In the genomic region with DNA sequence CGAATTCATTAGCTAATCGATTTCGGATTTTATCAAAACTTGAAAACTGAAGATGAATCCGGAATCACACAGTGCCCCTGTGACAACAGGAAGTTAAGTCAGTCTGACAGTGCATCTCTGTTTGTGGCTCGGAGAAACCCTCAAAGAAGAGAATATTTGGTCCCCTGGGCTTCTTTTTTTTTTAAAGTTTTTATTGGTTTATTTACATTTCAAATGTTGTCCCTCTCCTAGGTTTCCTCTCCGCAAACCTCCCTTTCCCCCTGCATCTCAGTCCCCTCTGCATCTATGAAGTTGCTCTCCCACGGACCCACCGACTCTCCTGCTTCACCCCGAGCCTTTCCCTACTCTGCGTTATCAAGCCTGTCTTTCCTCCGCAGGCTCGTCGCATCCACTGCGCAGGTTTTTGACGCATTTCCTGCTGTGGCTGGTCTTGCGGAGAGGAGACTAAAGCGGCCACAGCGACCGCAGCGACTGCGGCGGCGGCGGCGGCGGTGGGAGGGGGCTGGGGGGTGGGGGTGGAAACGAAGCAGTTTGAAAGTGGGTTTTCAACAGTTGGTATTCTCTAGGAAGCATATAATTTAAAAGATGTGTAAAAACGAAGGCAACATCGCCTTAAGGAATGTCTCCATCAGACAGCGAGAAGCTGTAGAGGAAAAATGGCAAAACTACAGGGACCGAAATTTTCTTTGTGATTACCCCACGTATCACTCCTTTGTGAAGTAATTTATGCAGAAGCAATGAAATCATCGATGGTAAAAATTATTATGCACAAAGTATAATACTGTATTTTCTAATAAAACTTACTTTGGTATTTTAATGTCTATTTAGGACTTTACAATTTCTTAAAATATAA, we compare ENCODE assay signal across 8 mouse cellular contexts.
DNase-seq lines count a peak whose midpoint lies in the region; ATAC-seq and TF ChIP-seq lines count a peak whose summit lies in the region.
"Not testable (repeated sequence)": the region's sequence is repeated elsewhere in the genome, so short reads cannot be mapped to it uniquely, and the experiment has no call there.

No protein-coding gene starts in this region.

- H3K9me3 ChIP-seq in G1E (replicated peaks); forebrain, embryonic 12.5 days; heart, embryonic 16.5 days (replicated peaks; ENCODE audit: control insufficient read depth, low read length); kidney, postnatal 0 days (replicated peaks; ENCODE audit: low read length); limb, embryonic 12.5 days; midbrain, embryonic 11.5 days (ENCODE audit: control insufficient read depth, low read length): not testable (repeated sequence)

- not testable (repeated sequence) for H3K36me3 ChIP-seq in G1E (replicated peaks); forebrain, embryonic 12.5 days (replicated peaks); heart, embryonic 16.5 days (ENCODE audit: control insufficient read depth, insufficient read depth); kidney, postnatal 0 days (ENCODE audit: insufficient read depth, low read length); limb, embryonic 12.5 days; midbrain, embryonic 11.5 days (ENCODE audit: control insufficient read depth, insufficient read depth, low read length)

- DNase-seq in G1E (ENCODE audit: low spot score), result peak; percentile 11
- peak; percentile 63 to 72 for DNase-seq in cerebellum, adult 18-20 months
- DNase-seq in kidney, postnatal 0 days (ENCODE audit: low spot score), result peak; percentile 73
- DNase-seq in midbrain, embryonic 11.5 days (ENCODE audit: low spot score, missing footprints), result peak; percentile 95
- DNase-seq in right cerebral cortex, postnatal 25 days, result peak; percentile 46

- not testable (repeated sequence) for H3K9ac ChIP-seq in forebrain, embryonic 12.5 days; heart, embryonic 16.5 days (ENCODE audit: low read length); kidney, postnatal 0 days (ENCODE audit: low read depth, low read length)
- 0 out of 2 replicates have a peak overlapping the region, but pooled peaks have one; percentile 23 for H3K9ac ChIP-seq in limb, embryonic 12.5 days (replicated peaks)
- H3K9ac ChIP-seq in midbrain, embryonic 11.5 days (ENCODE audit: low read length), result 0 out of 2 replicates have a peak overlapping the region, but pooled peaks have one; percentile 40

- peak overlapping the region; percentile 69 for H3K4me3 ChIP-seq in G1E (ENCODE audit: low read depth, low read length)
- peak overlapping the region; percentile 40 for H3K4me3 ChIP-seq in forebrain, embryonic 12.5 days (replicated peaks)
- peak overlapping the region; percentile 48 for H3K4me3 ChIP-seq in heart, embryonic 16.5 days (ENCODE audit: low read length)
- peak overlapping the region; percentile 27 for H3K4me3 ChIP-seq in kidney, postnatal 0 days (replicated peaks; ENCODE audit: low read depth, low read length)
- H3K4me3 ChIP-seq in limb, embryonic 12.5 days (replicated peaks), result peak overlapping the region; percentile 38
- H3K4me3 ChIP-seq in midbrain, embryonic 11.5 days (ENCODE audit: low read depth, low read length), result peak overlapping the region; percentile 30

- 13% methylated on average over 33 of the region's 33 CpGs for WGBS in forebrain, embryonic 12.5 days
- WGBS in heart, embryonic 16.5 days, result 6% methylated on average over 33 of the region's 33 CpGs
- WGBS in kidney, postnatal 0 days, result 13% methylated on average over 33 of the region's 33 CpGs
- 11% methylated on average over 33 of the region's 33 CpGs for WGBS in limb, embryonic 12.5 days
- 12% methylated on average over 33 of the region's 33 CpGs for WGBS in midbrain, embryonic 11.5 days

- ATAC-seq in G1E (ENCODE audit: extremely low read depth, insufficient number of reproducible peaks, low FRiP score, poor library complexity, severe bottlenecking), result peak; percentile 95
- peak; percentile 97 for ATAC-seq in forebrain, embryonic 12.5 days (ENCODE audit: low FRiP score)
- not testable (repeated sequence) for ATAC-seq in heart, embryonic 16.5 days (replicated peaks; ENCODE audit: extremely low read depth, insufficient read depth, low FRiP score)
- ATAC-seq in kidney, postnatal 0 days (replicated peaks; ENCODE audit: low FRiP score, low read depth), result peak; percentile 77
- peak; percentile 82; the same call in 1 of the 2 replicates for ATAC-seq in limb, embryonic 12.5 days (ENCODE audit: insufficient number of reproducible peaks, insufficient read depth, low FRiP score, low TSS enrichment, low read depth)
- peak; percentile 97 for ATAC-seq in midbrain, embryonic 11.5 days (ENCODE audit: low FRiP score)

- peak overlapping the region; percentile 34 for H3K4me2 ChIP-seq in forebrain, embryonic 12.5 days
- peak overlapping the region; percentile 65 for H3K4me2 ChIP-seq in heart, embryonic 16.5 days (ENCODE audit: low read depth, low read length)
- H3K4me2 ChIP-seq in kidney, postnatal 0 days (ENCODE audit: low read length), result peak overlapping the region; percentile 47
- peak overlapping the region; percentile 39 for H3K4me2 ChIP-seq in limb, embryonic 12.5 days
- peak overlapping the region; percentile 29; the same call in 1 of the 2 replicates for H3K4me2 ChIP-seq in midbrain, embryonic 11.5 days

- H3K27me3 ChIP-seq in G1E (ENCODE audit: insufficient read depth, low read length); forebrain, embryonic 12.5 days; heart, embryonic 16.5 days (ENCODE audit: control insufficient read depth, insufficient read depth, low read length); kidney, postnatal 0 days (ENCODE audit: insufficient read depth, low read length); limb, embryonic 12.5 days; midbrain, embryonic 11.5 days (ENCODE audit: control insufficient read depth, insufficient read depth, low read length): not testable (repeated sequence)

- 0 out of 2 replicates have a peak overlapping the region, but pooled peaks have one; percentile 53 for H3K27ac ChIP-seq in forebrain, embryonic 12.5 days
- not testable (repeated sequence) for H3K27ac ChIP-seq in heart, embryonic 16.5 days (ENCODE audit: low read length); kidney, postnatal 0 days; limb, embryonic 12.5 days; midbrain, embryonic 11.5 days (ENCODE audit: low read depth, low read length)

- TF ChIP-seq CTCF in G1E (IDR thresholded peaks at IDR 0.05; ENCODE audit: low read depth, low read length); kidney, postnatal 0 days (IDR thresholded peaks at IDR 0.05; ENCODE audit: low read depth): not testable (repeated sequence)

- H3K4me1 ChIP-seq in G1E (ENCODE audit: insufficient read depth, low read depth, low read length); forebrain, embryonic 12.5 days; heart, embryonic 16.5 days (ENCODE audit: control insufficient read depth, insufficient read depth, low read length); kidney, postnatal 0 days (replicated peaks; ENCODE audit: insufficient read depth, low read length); limb, embryonic 12.5 days (replicated peaks); midbrain, embryonic 11.5 days (ENCODE audit: control insufficient read depth, insufficient read depth, low read length): not testable (repeated sequence)

Comparison
In these comparisons a context has a peak if more than half of its experiments do, and no peak if none do; other contexts are left out.
1. DNase-seq: peak in every context shown above with its lines; median percentile 95 in midbrain, embryonic 11.5 days; 73 in kidney, postnatal 0 days; 68 in cerebellum, adult 18-20 months; 46 in right cerebral cortex, postnatal 25 days; 11 in G1E.